Mouse (Mus musculus) adipocyte (in vitro differentiated cells): ENCODE data around the gene Rab1a.
"Not testable (repeated sequence)": the region's sequence is repeated elsewhere in the genome, so short reads cannot be mapped to it uniquely, and the experiment has no call there.

Source experiments
- DNase-seq: peaks from one replicate; pipeline ENCODE4 v3.0.0-alpha.2; 2016; ENCODE audit warnings: low spot score

Gene Rab1a

GRCm38 (mm10) chr11:20200713-20201575 is at the start of gene Rab1a:
TSS of gene Rab1a (plus strand) at chr11:20201432.
- DNase-seq: peak; percentile 100

GRCm38 (mm10) chr11:20152107-20152901 is 48.9 kb upstream of the Rab1a start:
- no peak for DNase-seq

- DNase-seq: not testable (repeated sequence)
Observed at GRCm38 (mm10) chr11:20153542-20153941, 47.7 kb upstream of the Rab1a start.

GRCm38 (mm10) chr11:20158879-20159278 is 42.4 kb upstream of the Rab1a start:
- peak; percentile 53 for DNase-seq

GRCm38 (mm10) chr11:20164979-20165867 is 36.0 kb upstream of the Rab1a start:
- peak; percentile 71 for DNase-seq

GRCm38 (mm10) chr11:20165991-20166390 is 35.2 kb upstream of the Rab1a start:
- peak; percentile 69 for DNase-seq

GRCm38 (mm10) chr11:20166476-20166875 is 34.8 kb upstream of the Rab1a start:
- DNase-seq: not testable (repeated sequence)

- no peak for DNase-seq
Observed at GRCm38 (mm10) chr11:20168972-20169371, 32.3 kb upstream of the Rab1a start.

GRCm38 (mm10) chr11:20187271-20187670 is 14.0 kb upstream of the Rab1a start:
- no peak for DNase-seq

GRCm38 (mm10) chr11:20193100-20193736 is 8.0 kb upstream of the Rab1a start:
- no peak for DNase-seq

GRCm38 (mm10) chr11:20201661-20202101 is 449 bp downstream of the Rab1a start:
- peak; percentile 52 for DNase-seq

- peak; percentile 45 for DNase-seq
Observed at GRCm38 (mm10) chr11:20202299-20203011, 1.2 kb downstream of the Rab1a start.

GRCm38 (mm10) chr11:20204321-20204720 is 3.1 kb downstream of the Rab1a start:
- DNase-seq: no peak

- DNase-seq: no peak
Observed at GRCm38 (mm10) chr11:20204870-20205446, 3.7 kb downstream of the Rab1a start.

GRCm38 (mm10) chr11:20205538-20205937 is 4.3 kb downstream of the Rab1a start:
- DNase-seq: no peak

GRCm38 (mm10) chr11:20206626-20207223 is 5.5 kb downstream of the Rab1a start:
- no peak for DNase-seq

- DNase-seq: no peak
Observed at GRCm38 (mm10) chr11:20207589-20207988, 6.4 kb downstream of the Rab1a start.

- DNase-seq: no peak
Observed at GRCm38 (mm10) chr11:20211838-20212237, 10.6 kb downstream of the Rab1a start.

- DNase-seq: no peak
Observed at GRCm38 (mm10) chr11:20214779-20215178, 13.5 kb downstream of the Rab1a start.

GRCm38 (mm10) chr11:20216415-20216814 is 15.2 kb downstream of the Rab1a start:
- DNase-seq: no peak
